Mouse (Mus musculus) C2C12 (cell line): ENCODE data around the gene Rps6ka4. TPM values are rescaled to one million over a fixed set of nuclear protein-coding genes. Genes with fewer than 3 reads are reported as not detected.

Experiments used
- H3K27me3 ChIP-seq: one replicate; pipeline ENCODE4 v1.6.1; 2011; ENCODE audit not compliant: control insufficient read depth, insufficient read depth, insufficient read length
- H3K36me3 ChIP-seq: one replicate; pipeline ENCODE4 v1.6.1; 2011; ENCODE audit not compliant: control insufficient read depth, insufficient read depth
- H3K4me3 ChIP-seq: one replicate; pipeline ENCODE4 v1.5.1; 2011; ENCODE audit warnings: mild to moderate bottlenecking, control low read depth; ENCODE audit not compliant: poor library complexity, insufficient read depth, severe bottlenecking
- H3K79me2 ChIP-seq: one replicate; pipeline ENCODE4 v1.6.1; 2011; ENCODE audit not compliant: control insufficient read depth, insufficient read depth
- H3K79me3 ChIP-seq: one replicate; pipeline ENCODE4 v1.6.1; 2011; ENCODE audit warnings: low read depth, control low read depth
- H3ac ChIP-seq: one replicate; pipeline ENCODE3; 2011; ENCODE audit warnings: low read depth; ENCODE audit not compliant: control insufficient read depth, insufficient read length
- CEBPB ChIP-seq: IDR thresholded peaks from one replicate; pipeline ENCODE4 v1.6.1; 2011; ENCODE audit warnings: low read depth, mild to moderate bottlenecking, control low read depth, moderate library complexity
- CTCF ChIP-seq: IDR thresholded peaks from one replicate; pipeline ENCODE4 v1.5.1; 2011; ENCODE audit not compliant: control insufficient read depth, insufficient read depth, insufficient read length
- FOSL1 ChIP-seq: IDR thresholded peaks from one replicate; pipeline ENCODE4 v1.8.0; 2011; ENCODE audit warnings: mild to moderate bottlenecking, low read length; ENCODE audit not compliant: poor library complexity, insufficient read depth, severe bottlenecking
- MAX ChIP-seq: IDR thresholded peaks from one replicate; pipeline ENCODE4 v1.6.1; 2011; ENCODE audit warnings: mild to moderate bottlenecking, control low read depth
- MYOD1 ChIP-seq: IDR thresholded peaks from one replicate; pipeline ENCODE4 v1.6.1; 2011; ENCODE audit warnings: low read depth; ENCODE audit not compliant: control insufficient read depth, insufficient read length
- MYOG ChIP-seq: IDR thresholded peaks from one replicate; pipeline ENCODE4 v1.6.1; 2011; ENCODE audit not compliant: control insufficient read depth, insufficient read length; ENCODE audit errors: extremely low read depth
- USF1 ChIP-seq: IDR thresholded peaks from one replicate; pipeline ENCODE4 v1.6.1; 2011; ENCODE audit warnings: low read depth, mild to moderate bottlenecking, control low read depth, moderate library complexity
- polyA plus RNA-seq: library from polyadenylated mRNA; unstranded; fragments of >200 nt; fragmentation: generic; extraction: Trizol; gene quantifications from one replicate; pipeline ENCODE4 v1.2.1, GENCODE M21; 2012; ENCODE audit warnings: missing spikeins

Gene Rps6ka4
- polyA plus RNA-seq, 1 experiment: 103 TPM

DNA sequence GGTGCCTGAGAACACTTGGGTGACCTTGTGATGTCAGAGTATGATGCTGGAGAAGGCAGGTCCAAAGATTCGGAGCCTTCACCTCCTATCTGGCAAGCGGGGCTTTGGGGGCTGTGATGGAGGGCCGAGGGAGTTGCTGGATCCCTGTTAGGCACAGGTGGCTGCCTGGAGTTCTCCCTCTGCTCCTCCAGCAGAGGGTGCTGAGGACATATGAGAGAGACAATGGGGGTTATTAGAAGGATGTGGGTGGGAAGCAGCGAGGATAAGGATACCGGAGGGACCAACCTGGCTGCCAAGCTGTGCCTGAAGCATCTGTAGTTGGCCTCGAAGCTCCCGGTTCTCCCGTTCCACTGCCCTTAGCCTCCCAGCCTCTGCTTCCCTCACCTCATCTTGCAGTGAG is 13.5 kb upstream of the Rps6ka4 start:
- Histone ChIP-seq H3ac (no peak overlapping the region), H3K4me3 (no peak overlapping the region), H3K79me3 (no peaks in the 10 kb centered on the region), H3K27me3 (no peaks in the 10 kb centered on the region), H3K79me2 (no peaks in the 10 kb centered on the region), H3K36me3 (no peaks in the 10 kb centered on the region)
- TF ChIP-seq USF1 (no peak), MAX (no peak), MYOG (no peak), CTCF (no peak), CEBPB (no peak), MYOD1 (no peak)

DNA sequence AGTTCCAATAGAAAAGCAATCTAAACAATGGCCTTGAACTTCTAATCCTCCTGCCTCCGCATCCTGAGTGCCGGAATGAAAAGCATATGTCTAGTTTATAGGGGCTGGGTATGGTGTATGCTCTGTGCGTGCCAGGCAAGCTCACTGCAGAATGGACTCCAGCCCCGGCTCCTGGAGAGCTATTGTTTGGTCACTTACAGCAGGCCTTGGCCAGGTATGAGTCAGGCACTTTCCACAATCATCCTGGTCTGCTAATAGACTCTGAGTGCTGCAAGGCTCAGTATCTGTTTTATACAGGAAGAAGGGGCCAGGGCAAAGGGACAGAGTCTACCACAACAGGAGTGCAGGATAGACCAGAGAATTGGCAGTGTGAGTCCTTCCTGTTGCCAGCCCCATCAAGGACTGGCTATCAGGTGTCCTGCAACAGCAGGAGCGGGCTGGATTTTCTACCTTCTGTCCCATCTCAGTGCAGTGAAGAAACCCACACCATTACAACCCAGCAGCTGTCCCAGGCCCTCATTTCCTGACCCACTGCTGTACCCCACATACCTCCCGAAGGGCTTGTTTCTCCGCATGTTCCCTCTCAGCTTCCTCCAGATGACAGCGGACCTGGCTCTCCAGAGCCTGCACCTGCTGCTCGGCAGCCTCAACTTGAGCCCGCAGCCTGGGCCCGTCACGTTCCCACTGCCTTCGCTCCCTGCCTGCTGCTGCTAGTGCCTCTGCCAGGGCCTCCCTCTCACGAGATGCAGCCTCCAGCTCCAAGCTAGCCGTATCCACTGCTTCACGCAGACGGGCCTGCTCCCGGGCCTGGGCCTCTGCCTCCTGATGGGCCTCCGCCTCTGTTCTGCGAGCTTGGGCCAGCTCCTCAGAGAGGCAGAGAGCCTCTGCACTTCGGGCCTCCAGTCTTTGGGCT is 12.2 kb upstream of the Rps6ka4 start:
- H3K79me2 ChIP-seq: no peaks in the 10 kb centered on the region
- no peak overlapping the region for H3K4me3 ChIP-seq
- TF ChIP-seq MYOG: no peak
- no peak for TF ChIP-seq USF1
- no peak for TF ChIP-seq CTCF
- TF ChIP-seq FOSL1: no peak
- no peak for TF ChIP-seq MAX
- no peak for TF ChIP-seq CEBPB
- no peak for TF ChIP-seq MYOD1
- H3K36me3 ChIP-seq: no peaks in the 10 kb centered on the region
- H3ac ChIP-seq: no peak overlapping the region
- no peaks in the 10 kb centered on the region for H3K79me3 ChIP-seq
- no peaks in the 10 kb centered on the region for H3K27me3 ChIP-seq

DNA sequence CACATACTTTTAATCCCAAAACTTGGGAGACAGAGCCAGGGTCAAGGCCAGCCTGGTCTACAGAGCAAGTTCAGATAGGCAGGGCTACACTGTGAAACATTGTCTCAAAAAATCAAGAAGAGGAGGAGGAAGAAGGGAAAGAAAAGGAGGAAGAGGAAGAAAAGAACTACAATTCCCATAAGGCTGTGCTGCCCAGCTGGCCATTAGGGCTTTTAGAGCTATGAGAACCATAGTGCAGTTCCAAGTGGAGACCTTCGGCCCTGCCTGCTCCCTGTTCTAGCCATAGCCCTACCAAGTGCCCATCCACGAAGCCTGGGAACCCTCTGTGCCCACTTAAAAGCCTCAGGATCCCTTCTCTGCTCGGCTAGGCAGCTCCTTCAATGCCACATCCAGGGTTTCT is 11.1 kb upstream of the Rps6ka4 start:
- Histone ChIP-seq H3ac (no peak overlapping the region), H3K4me3 (no peak overlapping the region), H3K27me3 (no peaks in the 10 kb centered on the region), H3K36me3 (no peaks in the 10 kb centered on the region), H3K79me2 (no peaks in the 10 kb centered on the region), H3K79me3 (no peaks in the 10 kb centered on the region)
- no peak for TF ChIP-seq MYOD1
- TF ChIP-seq MAX: no peak
- no peak for TF ChIP-seq MYOG
- no peak for TF ChIP-seq USF1
- TF ChIP-seq FOSL1: no peak
- no peak for TF ChIP-seq CTCF

DNA sequence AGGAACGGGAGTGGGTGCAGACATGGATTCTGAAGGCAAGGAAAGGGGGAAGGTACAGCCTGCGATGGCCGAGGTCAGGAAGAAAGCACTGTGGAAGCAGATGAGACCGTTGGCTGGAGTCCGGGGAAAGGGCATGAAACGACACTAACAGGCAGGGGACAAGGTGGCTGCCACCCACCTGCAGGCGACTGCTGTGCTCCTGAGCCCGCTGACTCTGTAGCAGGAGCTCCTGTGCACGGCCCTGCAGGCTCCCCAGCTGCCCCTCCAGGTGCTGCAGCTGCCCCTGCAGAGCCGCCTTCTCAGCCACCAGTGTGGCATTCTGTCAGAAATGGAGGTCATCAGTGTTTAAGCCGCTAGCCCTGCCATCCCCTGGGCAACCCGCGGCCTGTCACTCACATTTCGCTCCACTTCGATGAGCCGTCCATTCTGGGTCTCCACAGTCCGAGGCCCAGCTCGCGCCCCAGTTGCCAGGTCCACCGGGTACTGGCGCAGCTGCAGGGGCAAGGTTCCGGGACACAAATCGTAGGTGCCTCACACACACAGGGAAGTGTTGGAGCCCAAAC is 9.2 kb upstream of the Rps6ka4 start:
- H3K27me3 ChIP-seq: no peaks in the 10 kb centered on the region
- H3K4me3 ChIP-seq: no peak overlapping the region
- H3K79me3 ChIP-seq: no peaks in the 10 kb centered on the region
- TF ChIP-seq MYOD1 (no peak), MAX (no peak)
- no peak overlapping the region for H3ac ChIP-seq
- no peaks in the 10 kb centered on the region for H3K36me3 ChIP-seq
- H3K79me2 ChIP-seq: no peaks in the 10 kb centered on the region

DNA sequence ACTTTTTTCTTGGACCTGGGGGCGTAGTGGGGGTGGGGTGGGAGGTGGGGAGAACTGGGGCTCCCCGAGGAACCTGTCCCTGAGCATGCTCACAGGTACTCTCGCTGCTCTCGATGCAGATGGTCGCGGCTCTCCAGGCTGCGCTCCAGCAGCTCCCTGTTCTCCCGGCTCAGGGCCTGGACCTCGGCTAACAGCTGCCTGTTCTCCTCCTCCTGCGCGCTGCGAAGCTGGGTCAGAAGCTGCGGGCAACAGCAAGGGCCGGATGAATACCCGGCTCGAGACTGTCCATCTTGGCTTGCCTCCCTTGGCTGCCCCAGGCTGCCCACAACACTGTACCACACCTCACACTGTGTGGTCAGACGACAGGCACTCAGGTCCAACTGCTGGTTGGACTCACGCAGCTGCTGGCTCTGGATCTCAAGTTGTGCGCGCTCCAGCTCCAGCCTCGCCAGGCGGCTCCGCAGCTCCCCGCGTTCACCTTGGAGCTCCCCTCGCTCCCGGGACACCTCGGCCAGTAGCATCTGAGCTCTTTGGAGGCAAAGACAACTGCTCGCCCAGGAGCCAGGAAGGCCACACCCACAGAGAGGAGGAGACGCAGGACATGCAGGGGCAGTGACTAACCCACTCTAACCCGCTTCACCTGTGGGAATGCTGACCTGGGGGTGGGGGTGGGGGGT is 7.5 kb upstream of the Rps6ka4 start:
- Histone ChIP-seq H3K36me3 (no peaks in the 10 kb centered on the region), H3K79me3 (no peaks in the 10 kb centered on the region), H3K4me3 (no peak overlapping the region), H3K79me2 (no peaks in the 10 kb centered on the region), H3K27me3 (no peaks in the 10 kb centered on the region), H3ac (no peak overlapping the region)
- TF ChIP-seq MAX (no peak), MYOG (no peak), USF1 (no peak), CTCF (no peak), CEBPB (no peak), FOSL1 (no peak), MYOD1 (no peak)

DNA sequence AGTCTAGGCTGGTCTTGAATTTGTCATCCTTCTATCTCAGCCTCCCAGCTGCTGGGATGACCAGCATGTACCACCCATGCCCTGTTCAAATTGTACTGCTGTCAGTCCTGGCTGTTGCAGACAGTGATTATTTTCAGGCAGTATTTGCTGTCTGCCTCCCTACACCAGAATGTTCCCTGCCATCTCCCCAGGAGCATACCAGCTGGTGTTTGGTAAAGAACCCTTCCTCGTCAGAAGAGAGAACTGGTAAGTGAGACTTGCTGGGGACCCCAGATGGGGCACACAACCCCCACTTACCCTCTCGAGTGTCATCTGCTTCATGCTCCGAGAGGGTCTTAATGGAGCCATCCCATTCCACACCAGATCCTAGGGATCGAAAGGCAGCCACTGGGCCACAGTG is 5.6 kb upstream of the Rps6ka4 start:
- no peak overlapping the region for H3K4me3 ChIP-seq
- no peak overlapping the region for H3ac ChIP-seq
- H3K27me3 ChIP-seq: no peaks in the 10 kb centered on the region
- no peaks in the 10 kb centered on the region for H3K79me2 ChIP-seq
- no peak for TF ChIP-seq MAX
- TF ChIP-seq FOSL1: no peak
- TF ChIP-seq USF1: no peak
- no peak for TF ChIP-seq CEBPB
- no peak for TF ChIP-seq CTCF
- TF ChIP-seq MYOG: no peak
- TF ChIP-seq MYOD1: no peak
- no peaks in the 10 kb centered on the region for H3K79me3 ChIP-seq
- H3K36me3 ChIP-seq: no peaks in the 10 kb centered on the region
